Mouse (Mus musculus): ENCODE results near the gene Hist1h2bq. TPM values are rescaled to one million over a fixed set of nuclear protein-coding genes. Genes with fewer than 3 reads are reported as not detected.
A peak's percentile ranks its signal among the peaks of the same experiment; 100 is the strongest.
"Not testable (repeated sequence)": the region's sequence is repeated elsewhere in the genome, so short reads cannot be mapped to it uniquely, and the experiment has no call there.

The Hist1h2bq gene
- polyA plus RNA-seq, 1 experiment from 2014 or later = 25.4 TPM

- Histone ChIP-seq H3K36me3 (ENCODE audit: control insufficient read depth, insufficient read depth, low read length) (no peaks in the 10 kb centered on the region), H3K4me3 (ENCODE audit: low read length) (peak overlapping the region; percentile 45), H3K4me2 (replicated peaks; ENCODE audit: low read depth, low read length) (peak overlapping the region; percentile 44), H3K27ac (ENCODE audit: low read depth, low read length) (peak overlapping the region; percentile 95), H3K9ac (ENCODE audit: low read depth, low read length) (peak overlapping the region; percentile 52; the same call in 1 of the 2 replicates), H3K27me3 (ENCODE audit: control insufficient read depth, insufficient read depth, low read length) (no peaks in the 10 kb centered on the region), H3K9me3 (ENCODE audit: control insufficient read depth, low read length) (no peaks in the 10 kb centered on the region), H3K4me1 (ENCODE audit: control insufficient read depth, insufficient read depth, low read length) (peaks cover 24% of the 10 kb centered on the region)
- no peak for ATAC-seq (ENCODE audit: low FRiP score, low TSS enrichment)
- WGBS = 3% methylated on average over 9 of the region's 9 CpGs
Measured at GRCm38 (mm10) chr13:21783734-21784161, 26.2 kb downstream of the Hist1h2bq start.

- Histone ChIP-seq H3K9ac (ENCODE audit: low read depth, low read length) (peak within 1 kb of the TSS; percentile 63), H3K4me3 (ENCODE audit: low read length) (peak within 1 kb of the TSS; percentile 45), H3K4me2 (replicated peaks; ENCODE audit: low read depth, low read length) (peak within 1 kb of the TSS; percentile 44), H3K27ac (ENCODE audit: low read depth, low read length) (peak within 1 kb of the TSS; percentile 95), H3K36me3 (ENCODE audit: control insufficient read depth, insufficient read depth, low read length) (no peaks in the 10 kb centered on the region), H3K4me1 (ENCODE audit: control insufficient read depth, insufficient read depth, low read length) (peaks cover 20% of the 10 kb centered on the region), H3K9me3 (ENCODE audit: control insufficient read depth, low read length) (no peaks in the 10 kb centered on the region), H3K27me3 (ENCODE audit: control insufficient read depth, insufficient read depth, low read length) (no peaks in the 10 kb centered on the region)
- ATAC-seq (ENCODE audit: low FRiP score, low TSS enrichment) = peak; percentile 71
- under 1% methylated on average over 15 of the region's 20 CpGs for WGBS
Measured at GRCm38 (mm10) chr13:21783255-21783617, 26.8 kb downstream of the Hist1h2bq start, which contains the start of gene Hist1h3i. Gene Hist1h3i, minus strand, starts transcription at chr13:21783370.

- peak overlapping the region; percentile 45 for H3K4me3 ChIP-seq (ENCODE audit: low read length)
- not testable (repeated sequence) for ATAC-seq (ENCODE audit: low FRiP score, low TSS enrichment); H3K27me3 ChIP-seq (ENCODE audit: control insufficient read depth, insufficient read depth, low read length); H3K9me3 ChIP-seq (ENCODE audit: control insufficient read depth, low read length); H3K36me3 ChIP-seq (ENCODE audit: control insufficient read depth, insufficient read depth, low read length)
- H3K4me1 ChIP-seq (ENCODE audit: control insufficient read depth, insufficient read depth, low read length) = peaks cover 21% of the 10 kb centered on the region
- WGBS = 2% methylated on average over 12 of the region's 35 CpGs
- H3K27ac ChIP-seq (ENCODE audit: low read depth, low read length) = peak overlapping the region; percentile 95
- H3K9ac ChIP-seq (ENCODE audit: low read depth, low read length) = peak overlapping the region; percentile 63
- H3K4me2 ChIP-seq (replicated peaks; ENCODE audit: low read depth, low read length) = peak overlapping the region; percentile 44
Measured at GRCm38 (mm10) chr13:21782361-21783254, 27.4 kb downstream of the Hist1h2bq start.

- H3K4me1 ChIP-seq (ENCODE audit: control insufficient read depth, insufficient read depth, low read length) = peaks cover 21% of the 10 kb centered on the region
- no peak overlapping the region for H3K9ac ChIP-seq (ENCODE audit: low read depth, low read length)
- no peak for ATAC-seq (ENCODE audit: low FRiP score, low TSS enrichment)
- H3K27me3 ChIP-seq (ENCODE audit: control insufficient read depth, insufficient read depth, low read length) = no peaks in the 10 kb centered on the region
- 0 out of 2 replicates have a peak overlapping the region, but pooled peaks have one; percentile 2 for H3K27ac ChIP-seq (ENCODE audit: low read depth, low read length)
- no peak overlapping the region for H3K4me3 ChIP-seq (ENCODE audit: low read length)
- no peaks in the 10 kb centered on the region for H3K9me3 ChIP-seq (ENCODE audit: control insufficient read depth, low read length)
- no peak overlapping the region; the same call in 1 of the 2 replicates for H3K4me2 ChIP-seq (replicated peaks; ENCODE audit: low read depth, low read length)
- no peaks in the 10 kb centered on the region for H3K36me3 ChIP-seq (ENCODE audit: control insufficient read depth, insufficient read depth, low read length)
- 93% methylated on average over 1 of the region's 1 CpGs for WGBS
Measured at GRCm38 (mm10) chr13:21781639-21782038, 28.4 kb downstream of the Hist1h2bq start.

GRCm38 (mm10) chr13:21781021-21781555, 28.9 kb downstream of the Hist1h2bq start:
- Histone ChIP-seq H3K4me1 (ENCODE audit: control insufficient read depth, insufficient read depth, low read length) (peaks cover 18% of the 10 kb centered on the region), H3K4me2 (replicated peaks; ENCODE audit: low read depth, low read length) (peak overlapping the region; percentile 88), H3K36me3 (ENCODE audit: control insufficient read depth, insufficient read depth, low read length) (no peaks in the 10 kb centered on the region), H3K9ac (ENCODE audit: low read depth, low read length) (peak overlapping the region; percentile 96; the same call in 1 of the 2 replicates), H3K4me3 (ENCODE audit: low read length) (peak overlapping the region; percentile 74), H3K27me3 (ENCODE audit: control insufficient read depth, insufficient read depth, low read length) (no peaks in the 10 kb centered on the region), H3K9me3 (ENCODE audit: control insufficient read depth, low read length) (no peaks in the 10 kb centered on the region), H3K27ac (ENCODE audit: low read depth, low read length) (peak overlapping the region; percentile 99)
- 50% methylated on average over 6 of the region's 6 CpGs for WGBS
- no peak for ATAC-seq (ENCODE audit: low FRiP score, low TSS enrichment)

- H3K4me2 ChIP-seq (replicated peaks; ENCODE audit: low read depth, low read length) = peak within 1 kb of the TSS; percentile 88
- no peaks in the 10 kb centered on the region for H3K36me3 ChIP-seq (ENCODE audit: control insufficient read depth, insufficient read depth, low read length)
- peak; percentile 62 for ATAC-seq (ENCODE audit: low FRiP score, low TSS enrichment)
- H3K4me1 ChIP-seq (ENCODE audit: control insufficient read depth, insufficient read depth, low read length) = peaks cover 14% of the 10 kb centered on the region
- H3K27ac ChIP-seq (ENCODE audit: low read depth, low read length) = peak within 1 kb of the TSS; percentile 99
- WGBS = under 1% methylated on average over 44 of the region's 44 CpGs
- peak within 1 kb of the TSS; percentile 74 for H3K4me3 ChIP-seq (ENCODE audit: low read length)
- no peaks in the 10 kb centered on the region for H3K9me3 ChIP-seq (ENCODE audit: control insufficient read depth, low read length)
- peak within 1 kb of the TSS; percentile 96 for H3K9ac ChIP-seq (ENCODE audit: low read depth, low read length)
- H3K27me3 ChIP-seq (ENCODE audit: control insufficient read depth, insufficient read depth, low read length) = no peaks in the 10 kb centered on the region
Measured at GRCm38 (mm10) chr13:21779767-21780731, 29.9 kb downstream of the Hist1h2bq start, which contains the start of gene Hist1h1b. Gene Hist1h1b, minus strand, starts transcription at chr13:21780625.

- Histone ChIP-seq H3K4me2 (replicated peaks; ENCODE audit: low read depth, low read length) (peak overlapping the region; percentile 88), H3K9ac (ENCODE audit: low read depth, low read length) (peak overlapping the region; percentile 96), H3K36me3 (ENCODE audit: control insufficient read depth, insufficient read depth, low read length) (no peaks in the 10 kb centered on the region), H3K9me3 (ENCODE audit: control insufficient read depth, low read length) (no peaks in the 10 kb centered on the region), H3K27me3 (ENCODE audit: control insufficient read depth, insufficient read depth, low read length) (no peaks in the 10 kb centered on the region), H3K4me1 (ENCODE audit: control insufficient read depth, insufficient read depth, low read length) (peaks cover 10% of the 10 kb centered on the region), H3K4me3 (ENCODE audit: low read length) (peak overlapping the region; percentile 74), H3K27ac (ENCODE audit: low read depth, low read length) (peak overlapping the region; percentile 99)
- ATAC-seq (ENCODE audit: low FRiP score, low TSS enrichment) = peak; percentile 80
- WGBS = 4% methylated on average over 33 of the region's 33 CpGs
Measured at GRCm38 (mm10) chr13:21778814-21779766, 30.9 kb downstream of the Hist1h2bq start.

Data from kidney, embryonic 14.5 days (tissue).